Mouse (Mus musculus) embryonic fibroblast, embryonic 13.5 days (primary cell): ENCODE data around the gene Hoxa6.

Experiments used
- CTCF ChIP-seq: IDR thresholded peaks from 2 replicates; pipeline ENCODE4 v1.5.1; 2011; ENCODE audit warnings: mild to moderate bottlenecking, control low read depth, low read length, moderate library complexity, borderline replicate concordance; ENCODE audit not compliant: insufficient read depth
- POLR2A ChIP-seq: IDR thresholded peaks from 2 replicates; pipeline ENCODE4 v1.6.1; 2011; ENCODE audit warnings: low read depth, mild to moderate bottlenecking, control low read depth, low read length, moderate library complexity

DNA sequence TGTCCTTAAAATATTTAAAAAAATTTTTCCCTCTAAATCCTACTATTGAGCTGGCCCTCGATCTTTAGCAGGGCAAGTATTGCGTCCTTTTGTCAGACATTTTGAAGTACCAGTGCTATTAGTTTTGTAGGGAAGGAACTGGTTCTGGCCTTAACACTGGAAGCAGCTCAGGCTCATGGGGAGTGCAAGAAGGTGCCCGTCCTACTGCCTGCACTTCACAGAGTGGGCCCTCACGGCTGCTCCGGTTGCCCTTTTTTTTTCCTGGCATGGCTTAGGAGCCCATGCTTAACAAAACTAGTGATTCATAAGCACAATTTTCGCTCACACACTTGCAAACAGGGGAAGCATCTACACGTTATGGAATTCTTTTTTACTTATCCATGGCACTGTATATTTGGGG is 30.5 kb upstream of the Hoxa6 start:
- TF ChIP-seq POLR2A (no peak), CTCF (no peak)
